Comparison of ENCODE assay signal across 1 mouse cellular context in the genomic region with DNA sequence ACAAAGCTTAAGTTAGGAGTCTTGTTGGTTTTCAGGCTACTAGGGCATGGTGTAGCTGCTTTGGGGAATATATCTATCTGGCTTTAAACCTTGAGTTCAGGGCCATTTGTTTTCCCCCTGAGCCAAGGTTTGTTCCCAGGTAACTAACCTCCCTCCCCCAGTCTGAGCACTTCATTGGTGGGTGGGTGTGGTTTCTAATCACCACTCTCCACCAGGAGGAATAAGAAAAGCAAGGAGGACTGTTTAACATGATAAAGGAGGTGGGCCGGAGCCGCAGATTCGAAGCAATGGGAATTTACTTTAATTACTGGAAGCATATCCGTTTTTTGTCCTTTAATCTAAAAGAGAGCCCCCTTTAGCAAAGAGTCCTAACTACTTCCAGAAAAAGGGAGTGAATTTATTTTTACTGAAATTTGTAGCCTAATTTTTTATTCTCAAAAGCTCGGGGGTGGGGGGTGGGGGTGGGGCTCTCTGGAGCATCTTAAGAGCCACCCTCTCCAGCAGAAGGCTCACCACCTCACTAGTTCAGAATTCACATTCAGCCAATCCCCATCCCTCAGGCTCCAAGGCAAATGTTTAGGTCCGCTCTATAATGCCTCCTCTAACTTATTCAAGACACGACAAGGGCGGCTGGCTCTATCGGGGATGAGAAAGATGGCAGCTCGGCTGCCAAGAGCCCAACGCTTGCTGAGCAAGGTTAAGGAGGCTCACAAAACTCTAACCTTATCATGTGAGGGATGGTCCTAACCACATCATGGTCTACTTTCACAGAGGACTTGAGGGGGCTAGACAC.
A peak's percentile ranks its signal among the peaks of the same experiment; 100 is the strongest.
TF ChIP-seq lines count a peak whose summit lies in the region.

No protein-coding gene starts in this region.

TF ChIP-seq in MEL, 35 proteins besides CTCF, POLR2A, EP300 and RAD21 (continued from another document):
- TF ChIP-seq ETS1 (IDR thresholded peaks at IDR 0.05; ENCODE audit: low read depth, low read length) (peak; percentile 30; the same call in 1 of the 2 replicates), NRF1 (IDR thresholded peaks at IDR 0.05; ENCODE audit: insufficient read depth, low read depth, low read length, poor library complexity, severe bottlenecking) (no peak), POLR2AphosphoS2 (IDR thresholded peaks at IDR 0.05; ENCODE audit: low read length) (no peak), HCFC1 (IDR thresholded peaks at IDR 0.05; ENCODE audit: low read depth, low read length) (0 out of 2 replicates have a peak, but pooled peaks have one; percentile 22), CHD2 (IDR thresholded peaks at IDR 0.05; ENCODE audit: low read length) (no peak), MYC (IDR thresholded peaks at IDR 0.05; ENCODE audit: low read depth, low read length) (0 out of 2 replicates have a peak, but pooled peaks have one; percentile 26), MXI1 (IDR thresholded peaks at IDR 0.05; ENCODE audit: low read depth, low read length) (no peak)
